Mouse (Mus musculus): ENCODE data around the gene Slc44a5. TPM values are rescaled to one million over a fixed set of nuclear protein-coding genes. Genes with fewer than 3 reads are reported as not detected.

The Slc44a5 gene
- total RNA-seq, 1 experiment: 0.09 TPM

DNA sequence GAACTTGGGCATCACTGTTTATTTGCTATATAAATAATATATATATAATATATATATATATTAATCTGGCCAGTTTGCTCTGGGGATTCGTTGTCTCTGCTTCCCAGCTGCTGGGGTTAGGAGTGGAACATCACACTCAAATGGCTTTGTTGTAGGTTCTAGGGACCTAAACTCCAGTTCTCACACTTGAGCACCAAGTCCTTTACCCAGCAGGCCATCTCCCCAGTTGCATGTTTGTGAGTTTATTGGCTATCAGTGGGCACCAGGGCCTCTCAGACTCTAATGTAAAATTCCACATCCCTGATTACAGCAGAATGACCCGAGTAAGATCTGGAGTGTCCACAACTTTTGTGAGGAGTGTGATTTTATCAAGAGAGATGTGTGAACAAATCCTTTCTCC, 161.5 kb downstream of the Slc44a5 start:
- Histone ChIP-seq H3K9ac (ENCODE audit: insufficient read depth, low read depth, low read length, poor library complexity, severe bottlenecking) (no peak overlapping the region), H3K4me3 (ENCODE audit: insufficient read depth in 1 of 2, low read depth in 1 of 2, low read length in 2 of 2, poor library complexity in 1 of 2, severe bottlenecking in 1 of 2) (no peak overlapping the region), H3K9me3 (ENCODE audit: control insufficient read depth, insufficient read depth, low read depth, low read length) (no peaks in the 10 kb centered on the region), H3K4me1 (ENCODE audit: control insufficient read depth in 2 of 2, insufficient read depth in 2 of 2, low read length in 2 of 2, poor library complexity in 1 of 2) (no peaks in the 10 kb centered on the region), H3K27ac (ENCODE audit: insufficient read depth, low read depth, low read length, poor library complexity, severe bottlenecking) (no peak overlapping the region), H3K36me3 (ENCODE audit: control insufficient read depth, insufficient read depth, low read length, poor library complexity, severe bottlenecking) (no peaks in the 10 kb centered on the region)
- in situ Hi-C loops (cut with MboI; ENCODE audit: low sequenced_read_pairs in 2 of 2, unreplicated experiment in 2 of 2): no loop called here
- DNase-seq (ENCODE audit: low read depth, low spot score): no peak
- TF ChIP-seq HCFC1 (IDR thresholded peaks at IDR 0.05; ENCODE audit: borderline replicate concordance, insufficient read depth, low read length) (no peak), ZC3H11A (IDR thresholded peaks at IDR 0.05; ENCODE audit: borderline replicate concordance, low read depth, low read length) (no peak), CHD2 (IDR thresholded peaks at IDR 0.05; ENCODE audit: low read depth, low read length) (no peak), MAFK (IDR thresholded peaks at IDR 0.05; ENCODE audit: insufficient read depth, low read depth, low read length) (no peak), ZNF384 (IDR thresholded peaks at IDR 0.05; ENCODE audit: low read depth, low read length) (no peak)

- H3K36me3 ChIP-seq (ENCODE audit: control insufficient read depth, insufficient read depth, low read length, poor library complexity, severe bottlenecking): no peaks in the 10 kb centered on the region
- DNase-seq (ENCODE audit: low read depth, low spot score): no peak
- no peaks in the 10 kb centered on the region for H3K4me1 ChIP-seq (ENCODE audit: control insufficient read depth in 2 of 2, insufficient read depth in 2 of 2, low read length in 2 of 2, poor library complexity in 1 of 2)
- TF ChIP-seq HCFC1 (IDR thresholded peaks at IDR 0.05; ENCODE audit: borderline replicate concordance, insufficient read depth, low read length): no peak
- TF ChIP-seq ZC3H11A (IDR thresholded peaks at IDR 0.05; ENCODE audit: borderline replicate concordance, low read depth, low read length): no peak
- no peak for TF ChIP-seq MAFK (IDR thresholded peaks at IDR 0.05; ENCODE audit: insufficient read depth, low read depth, low read length)
- TF ChIP-seq ZNF384 (IDR thresholded peaks at IDR 0.05; ENCODE audit: low read depth, low read length): no peak
- no peak for TF ChIP-seq CHD2 (IDR thresholded peaks at IDR 0.05; ENCODE audit: low read depth, low read length)
- in situ Hi-C loops (cut with MboI; ENCODE audit: low sequenced_read_pairs in 2 of 2, unreplicated experiment in 2 of 2): no loop called here
- no peak overlapping the region for H3K27ac ChIP-seq (ENCODE audit: insufficient read depth, low read depth, low read length, poor library complexity, severe bottlenecking)
- no peak overlapping the region for H3K4me3 ChIP-seq (ENCODE audit: insufficient read depth in 1 of 2, low read depth in 1 of 2, low read length in 2 of 2, poor library complexity in 1 of 2, severe bottlenecking in 1 of 2)
- H3K9ac ChIP-seq (ENCODE audit: insufficient read depth, low read depth, low read length, poor library complexity, severe bottlenecking): no peak overlapping the region
- no peaks in the 10 kb centered on the region for H3K9me3 ChIP-seq (ENCODE audit: control insufficient read depth, insufficient read depth, low read depth, low read length)
Measured at GRCm38 (mm10) chr3:154136501-154136900, 163.3 kb downstream of the Slc44a5 start.

DNA sequence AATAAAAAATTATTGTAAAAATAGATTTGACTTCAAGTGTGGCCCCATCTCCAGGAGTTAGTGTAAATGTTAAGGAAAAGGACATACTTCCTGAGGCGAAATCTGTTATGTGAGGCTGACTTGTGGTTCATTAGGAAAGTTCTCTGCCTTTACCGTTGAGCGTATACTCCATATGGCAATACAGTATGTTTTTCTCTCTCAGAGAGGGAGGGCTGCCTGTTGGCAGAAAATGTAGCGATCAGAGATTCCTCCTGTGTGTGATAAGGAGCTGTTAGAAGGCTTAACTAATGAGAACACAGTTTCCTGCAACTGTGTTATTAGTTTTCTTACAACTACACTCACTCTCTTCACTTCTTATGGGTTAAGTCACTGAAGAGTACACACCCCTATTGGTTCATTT, 168.1 kb downstream of the Slc44a5 start:
- Histone ChIP-seq H3K4me1 (ENCODE audit: control insufficient read depth in 2 of 2, insufficient read depth in 2 of 2, low read length in 2 of 2, poor library complexity in 1 of 2) (no peaks in the 10 kb centered on the region), H3K27ac (ENCODE audit: insufficient read depth, low read depth, low read length, poor library complexity, severe bottlenecking) (no peak overlapping the region), H3K9me3 (ENCODE audit: control insufficient read depth, insufficient read depth, low read depth, low read length) (no peaks in the 10 kb centered on the region), H3K36me3 (ENCODE audit: control insufficient read depth, insufficient read depth, low read length, poor library complexity, severe bottlenecking) (no peaks in the 10 kb centered on the region), H3K4me3 (ENCODE audit: insufficient read depth in 1 of 2, low read depth in 1 of 2, low read length in 2 of 2, poor library complexity in 1 of 2, severe bottlenecking in 1 of 2) (no peak overlapping the region), H3K9ac (ENCODE audit: insufficient read depth, low read depth, low read length, poor library complexity, severe bottlenecking) (no peak overlapping the region)
- in situ Hi-C loops (cut with MboI; ENCODE audit: low sequenced_read_pairs in 2 of 2, unreplicated experiment in 2 of 2): no loop called here
- no peak for TF ChIP-seq MAFK (IDR thresholded peaks at IDR 0.05; ENCODE audit: insufficient read depth, low read depth, low read length)
- no peak for TF ChIP-seq ZC3H11A (IDR thresholded peaks at IDR 0.05; ENCODE audit: borderline replicate concordance, low read depth, low read length)
- TF ChIP-seq CHD2 (IDR thresholded peaks at IDR 0.05; ENCODE audit: low read depth, low read length): no peak
- TF ChIP-seq ZNF384 (IDR thresholded peaks at IDR 0.05; ENCODE audit: low read depth, low read length): no peak
- no peak for TF ChIP-seq HCFC1 (IDR thresholded peaks at IDR 0.05; ENCODE audit: borderline replicate concordance, insufficient read depth, low read length)
- no peak for DNase-seq (ENCODE audit: low read depth, low spot score)

GRCm38 (mm10) chr3:154142618-154143017, 169.4 kb downstream of the Slc44a5 start:
- H3K36me3 ChIP-seq (ENCODE audit: control insufficient read depth, insufficient read depth, low read length, poor library complexity, severe bottlenecking): no peaks in the 10 kb centered on the region
- no peaks in the 10 kb centered on the region for H3K4me1 ChIP-seq (ENCODE audit: control insufficient read depth in 2 of 2, insufficient read depth in 2 of 2, low read length in 2 of 2, poor library complexity in 1 of 2)
- H3K4me3 ChIP-seq (ENCODE audit: insufficient read depth in 1 of 2, low read depth in 1 of 2, low read length in 2 of 2, poor library complexity in 1 of 2, severe bottlenecking in 1 of 2): no peak overlapping the region
- in situ Hi-C loops (cut with MboI; ENCODE audit: low sequenced_read_pairs in 2 of 2, unreplicated experiment in 2 of 2): no loop called here
- TF ChIP-seq HCFC1 (IDR thresholded peaks at IDR 0.05; ENCODE audit: borderline replicate concordance, insufficient read depth, low read length) (no peak), MAFK (IDR thresholded peaks at IDR 0.05; ENCODE audit: insufficient read depth, low read depth, low read length) (no peak), ZC3H11A (IDR thresholded peaks at IDR 0.05; ENCODE audit: borderline replicate concordance, low read depth, low read length) (no peak), CHD2 (IDR thresholded peaks at IDR 0.05; ENCODE audit: low read depth, low read length) (no peak), ZNF384 (IDR thresholded peaks at IDR 0.05; ENCODE audit: low read depth, low read length) (no peak)
- no peak overlapping the region for H3K9ac ChIP-seq (ENCODE audit: insufficient read depth, low read depth, low read length, poor library complexity, severe bottlenecking)
- no peak overlapping the region for H3K27ac ChIP-seq (ENCODE audit: insufficient read depth, low read depth, low read length, poor library complexity, severe bottlenecking)
- H3K9me3 ChIP-seq (ENCODE audit: control insufficient read depth, insufficient read depth, low read depth, low read length): no peaks in the 10 kb centered on the region
- no peak for DNase-seq (ENCODE audit: low read depth, low spot score)

DNA sequence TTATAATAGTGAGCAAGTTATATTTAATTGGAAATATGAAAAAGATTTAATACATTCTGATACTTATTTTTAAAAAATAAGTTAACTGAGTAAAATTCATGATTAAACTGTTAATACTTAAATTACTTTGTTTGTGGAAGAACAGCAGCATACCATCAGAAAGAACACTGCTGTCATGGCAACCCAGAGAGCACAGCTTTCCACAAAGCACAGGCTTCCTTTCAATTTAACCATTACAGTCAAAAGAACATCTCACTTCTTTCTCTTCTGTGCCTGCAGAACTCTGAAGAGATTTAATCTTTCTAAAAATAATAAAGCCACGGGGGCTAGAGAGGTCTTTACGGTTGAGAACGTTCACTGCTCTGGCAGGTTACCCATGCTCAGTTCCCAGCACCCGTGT, 172.5 kb downstream of the Slc44a5 start:
- Histone ChIP-seq H3K36me3 (ENCODE audit: control insufficient read depth, insufficient read depth, low read length, poor library complexity, severe bottlenecking) (no peaks in the 10 kb centered on the region), H3K4me1 (ENCODE audit: control insufficient read depth in 2 of 2, insufficient read depth in 2 of 2, low read length in 2 of 2, poor library complexity in 1 of 2) (no peaks in the 10 kb centered on the region), H3K4me3 (ENCODE audit: insufficient read depth in 1 of 2, low read depth in 1 of 2, low read length in 2 of 2, poor library complexity in 1 of 2, severe bottlenecking in 1 of 2) (no peak overlapping the region), H3K27ac (ENCODE audit: insufficient read depth, low read depth, low read length, poor library complexity, severe bottlenecking) (no peak overlapping the region), H3K9ac (ENCODE audit: insufficient read depth, low read depth, low read length, poor library complexity, severe bottlenecking) (no peak overlapping the region), H3K9me3 (ENCODE audit: control insufficient read depth, insufficient read depth, low read depth, low read length) (no peaks in the 10 kb centered on the region)
- no peak for TF ChIP-seq MAFK (IDR thresholded peaks at IDR 0.05; ENCODE audit: insufficient read depth, low read depth, low read length)
- no peak for TF ChIP-seq ZNF384 (IDR thresholded peaks at IDR 0.05; ENCODE audit: low read depth, low read length)
- TF ChIP-seq CHD2 (IDR thresholded peaks at IDR 0.05; ENCODE audit: low read depth, low read length): no peak
- no peak for TF ChIP-seq HCFC1 (IDR thresholded peaks at IDR 0.05; ENCODE audit: borderline replicate concordance, insufficient read depth, low read length)
- TF ChIP-seq ZC3H11A (IDR thresholded peaks at IDR 0.05; ENCODE audit: borderline replicate concordance, low read depth, low read length): no peak
- no peak for DNase-seq (ENCODE audit: low read depth, low spot score)
- in situ Hi-C loops (cut with MboI; ENCODE audit: low sequenced_read_pairs in 2 of 2, unreplicated experiment in 2 of 2): no loop called here
